Mouse (Mus musculus) E14TG2a.4 (cell line): ENCODE data around the gene Dnttip1.
"Not testable (repeated sequence)": the region's sequence is repeated elsewhere in the genome, so short reads cannot be mapped to it uniquely, and the experiment has no call there.

Experiments used
- H3K27me3 ChIP-seq: 2 replicates; pipeline ENCODE4 v1.6.1; 2014; ENCODE audit warnings: low read length, control low read depth; ENCODE audit not compliant: insufficient read depth
- H3K36me3 ChIP-seq: 2 replicates; pipeline ENCODE4 v1.6.1; 2014; ENCODE audit warnings: low read length, control low read depth; ENCODE audit not compliant: insufficient read depth
- H3K4me1 ChIP-seq: replicated peaks from 2 replicates; pipeline ENCODE4 v1.6.1; 2014; ENCODE audit warnings: low read depth, low read length, control low read depth
- H3K4me3 ChIP-seq: replicated peaks from 2 replicates; pipeline ENCODE4 v1.5.1; 2014; ENCODE audit warnings: mild to moderate bottlenecking, low read length
- H3K9me3 ChIP-seq: 2 replicates; pipeline ENCODE4 v1.6.1; 2014; ENCODE audit warnings: low read length, control low read depth
- CTCF ChIP-seq: conservative IDR thresholded peaks from 2 replicates; pipeline ENCODE4 v1.5.1; 2014; ENCODE audit warnings: low read length
- NANOG ChIP-seq: IDR thresholded peaks from 2 replicates; pipeline ENCODE4 v1.6.1; 2014; ENCODE audit warnings: borderline replicate concordance, low read length, mixed read lengths
- POU5F1 ChIP-seq: IDR thresholded peaks from 2 replicates; pipeline ENCODE4 v1.6.1; 2014; ENCODE audit warnings: low read length, borderline replicate concordance

Gene Dnttip1

GRCm38 (mm10) chr2:164745843-164746479, at the start of gene Dnttip1, which contains the start of gene Wfdc3:
Gene Dnttip1 (plus strand): TSS chr2:164745983.
Gene Wfdc3 (minus strand): TSS chr2:164745931.
- no peak for TF ChIP-seq NANOG
- TF ChIP-seq CTCF, result no peak
- TF ChIP-seq POU5F1, result no peak
- H3K27me3 ChIP-seq, result peaks cover 32% of the 10 kb centered on the region
- H3K36me3 ChIP-seq, result peaks cover 38% of the 10 kb centered on the region
- H3K9me3 ChIP-seq, result no peaks in the 10 kb centered on the region
- peak within 1 kb of the TSS; percentile 90 for H3K4me3 ChIP-seq
- H3K4me1 ChIP-seq, result peaks cover 33% of the 10 kb centered on the region

DNA sequence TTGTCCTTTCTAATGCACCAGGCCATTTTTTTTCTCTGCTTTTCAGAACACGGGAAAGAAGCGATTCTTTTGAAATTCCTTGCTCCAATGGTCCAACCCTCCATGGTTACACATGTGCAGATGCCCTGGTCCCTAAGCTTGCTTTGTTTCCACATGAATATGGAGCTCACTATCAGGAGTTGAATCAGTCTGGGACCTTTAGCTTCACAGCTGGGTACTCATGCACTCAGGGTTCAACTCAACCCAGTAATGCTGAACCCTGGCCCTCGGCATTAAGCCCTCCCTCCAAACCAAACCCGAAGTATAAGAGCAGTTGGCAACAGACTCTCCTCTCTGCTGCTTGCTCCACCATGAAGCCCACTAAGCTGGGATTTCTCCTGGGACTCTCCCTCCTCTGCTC, 47.6 kb upstream of the Dnttip1 start, which contains the start of gene Spint4:
Spint4 (plus strand) TSS at position 301 of the 400 bp plus-strand sequence.
- no peak within 1 kb of the TSS for H3K4me3 ChIP-seq
- peaks cover 6% of the 10 kb centered on the region; the same call in 1 of the 2 replicates for H3K27me3 ChIP-seq
- peaks cover 12% of the 10 kb centered on the region for H3K4me1 ChIP-seq
- H3K9me3 ChIP-seq, result no peaks in the 10 kb centered on the region
- no peaks in the 10 kb centered on the region for H3K36me3 ChIP-seq
- TF ChIP-seq POU5F1, result no peak
- TF ChIP-seq CTCF, result no peak
- no peak for TF ChIP-seq NANOG

DNA sequence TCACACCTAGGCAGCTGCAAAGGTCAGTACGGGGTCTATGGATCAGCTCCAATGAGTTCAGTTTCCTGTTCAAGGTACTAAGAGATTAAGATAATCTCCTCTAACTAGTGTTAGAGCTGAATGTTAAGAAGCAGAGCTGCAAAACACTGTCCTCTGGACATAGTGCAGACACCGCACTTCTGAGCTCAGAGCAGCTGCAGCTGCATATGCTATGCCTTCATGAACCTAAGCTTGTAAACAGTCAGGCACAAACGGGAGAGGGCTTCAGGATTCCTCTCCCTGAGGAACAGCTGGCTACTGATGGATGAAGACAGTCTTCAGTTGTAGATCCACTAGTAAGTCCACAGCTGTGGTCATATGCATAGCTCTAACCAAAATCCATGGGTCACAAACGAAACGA, 44.8 kb upstream of the Dnttip1 start:
- Histone ChIP-seq H3K9me3 (0 out of 2 replicates have a peak, but pooled peaks cover 3% of the 10 kb centered on the region), H3K36me3 (no peaks in the 10 kb centered on the region), H3K4me1 (peaks cover 12% of the 10 kb centered on the region), H3K27me3 (peaks cover 6% of the 10 kb centered on the region; the same call in 1 of the 2 replicates), H3K4me3 (no peak overlapping the region)
- no peak for TF ChIP-seq NANOG
- no peak for TF ChIP-seq POU5F1
- TF ChIP-seq CTCF, result no peak

- TF ChIP-seq POU5F1, result no peak
- TF ChIP-seq NANOG, result no peak
- H3K4me1 ChIP-seq, result peaks cover 12% of the 10 kb centered on the region
- no peaks in the 10 kb centered on the region for H3K36me3 ChIP-seq
- peaks cover 6% of the 10 kb centered on the region; the same call in 1 of the 2 replicates for H3K27me3 ChIP-seq
- no peak overlapping the region for H3K4me3 ChIP-seq
- H3K9me3 ChIP-seq, result 0 out of 2 replicates have a peak, but pooled peaks cover 3% of the 10 kb centered on the region
Observed at GRCm38 (mm10) chr2:164701761-164702160, 44.0 kb upstream of the Dnttip1 start.

GRCm38 (mm10) chr2:164704235-164704634, 41.5 kb upstream of the Dnttip1 start:
- peaks cover 3% of the 10 kb centered on the region; the same call in 1 of the 2 replicates for H3K27me3 ChIP-seq
- H3K36me3 ChIP-seq, result no peaks in the 10 kb centered on the region
- H3K4me1 ChIP-seq, result peaks cover 6% of the 10 kb centered on the region
- no peak overlapping the region for H3K4me3 ChIP-seq
- TF ChIP-seq POU5F1 (no peak), CTCF (peak; percentile 39)
- 0 out of 2 replicates have a peak, but pooled peaks cover 3% of the 10 kb centered on the region for H3K9me3 ChIP-seq

DNA sequence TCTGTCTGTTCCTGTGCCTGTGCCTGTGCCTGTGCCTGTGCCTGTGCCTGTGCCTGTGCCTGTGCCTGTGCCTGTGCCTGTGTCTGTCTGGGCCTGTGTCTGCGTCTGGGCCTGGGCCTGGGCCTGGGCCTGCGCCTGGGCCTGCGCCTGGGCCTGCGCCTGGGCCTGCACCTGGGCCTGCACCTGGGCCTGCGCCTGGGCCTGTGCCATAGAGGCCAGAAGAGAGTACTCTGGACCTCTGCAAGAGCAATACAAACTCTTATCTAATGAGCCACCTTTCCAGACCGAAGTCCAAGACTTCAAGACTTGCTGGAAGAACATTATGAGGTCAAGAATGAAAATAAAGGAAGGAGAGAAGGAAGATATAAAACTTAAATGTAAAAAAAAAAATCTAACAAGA, 40.5 kb upstream of the Dnttip1 start:
- no peaks in the 10 kb centered on the region for H3K36me3 ChIP-seq
- H3K9me3 ChIP-seq, result 0 out of 2 replicates have a peak, but pooled peaks cover 3% of the 10 kb centered on the region
- peaks cover 3% of the 10 kb centered on the region; the same call in 1 of the 2 replicates for H3K27me3 ChIP-seq
- TF ChIP-seq CTCF (no peak), POU5F1 (no peak), NANOG (no peak)
- H3K4me1 ChIP-seq, result peaks cover 6% of the 10 kb centered on the region
- H3K4me3 ChIP-seq, result no peak overlapping the region

GRCm38 (mm10) chr2:164705991-164706390, 39.8 kb upstream of the Dnttip1 start:
- Histone ChIP-seq H3K27me3 (peaks cover 3% of the 10 kb centered on the region; the same call in 1 of the 2 replicates), H3K4me3 (no peak overlapping the region), H3K4me1 (peaks cover under 1% of the 10 kb centered on the region; the same call in 1 of the 2 replicates), H3K9me3 (0 out of 2 replicates have a peak, but pooled peaks cover 3% of the 10 kb centered on the region), H3K36me3 (no peaks in the 10 kb centered on the region)
- TF ChIP-seq POU5F1 (no peak), NANOG (no peak), CTCF (no peak)

GRCm38 (mm10) chr2:164715005-164715404, 30.8 kb upstream of the Dnttip1 start, which contains the start of gene Spint5:
Gene Spint5 (plus strand): TSS chr2:164715305.
- no peaks in the 10 kb centered on the region for H3K9me3 ChIP-seq

DNA sequence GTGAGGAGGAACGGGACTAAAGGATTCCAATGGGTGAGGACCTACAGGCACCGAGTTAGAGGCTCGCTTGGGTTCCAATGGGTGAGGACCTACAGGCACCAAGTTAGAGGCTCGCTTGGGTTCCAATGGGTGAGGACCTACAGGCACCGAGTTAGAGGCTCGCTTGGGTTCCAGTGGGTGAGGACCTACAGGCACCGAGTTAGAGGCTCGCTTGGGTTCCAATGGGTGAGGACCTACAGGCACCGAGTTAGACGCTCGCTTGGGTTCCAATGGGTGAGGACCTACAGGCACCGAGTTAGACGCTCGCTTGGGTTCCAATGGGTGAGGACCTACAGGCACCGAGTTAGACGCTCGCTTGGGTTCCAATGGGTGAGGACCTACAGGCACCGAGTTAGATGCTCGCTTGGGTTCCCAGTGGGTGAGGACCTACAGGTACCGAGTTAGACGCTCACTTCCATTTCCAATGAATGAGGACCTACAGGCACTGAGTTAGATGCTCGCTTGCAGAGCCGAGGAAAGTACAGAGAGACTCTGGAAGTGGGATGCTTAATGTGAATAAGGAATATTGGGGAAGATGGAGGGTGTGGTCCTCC, 29.5 kb upstream of the Dnttip1 start:
- not testable (repeated sequence) for H3K4me1 ChIP-seq, H3K27me3 ChIP-seq, H3K9me3 ChIP-seq, H3K36me3 ChIP-seq, H3K4me3 ChIP-seq

More at GRCm38 (mm10) chr2:164715005-164715404, 30.8 kb upstream of the Dnttip1 start, which contains the start of gene Spint5:
- Histone ChIP-seq H3K4me1 (no peaks in the 10 kb centered on the region), H3K36me3 (no peaks in the 10 kb centered on the region), H3K27me3 (0 out of 2 replicates have a peak, but pooled peaks cover 9% of the 10 kb centered on the region), H3K4me3 (no peak within 1 kb of the TSS)
- TF ChIP-seq NANOG (no peak), POU5F1 (no peak), CTCF (no peak)
